Mouse (Mus musculus): ENCODE measurements around the gene Alk.

DNA sequence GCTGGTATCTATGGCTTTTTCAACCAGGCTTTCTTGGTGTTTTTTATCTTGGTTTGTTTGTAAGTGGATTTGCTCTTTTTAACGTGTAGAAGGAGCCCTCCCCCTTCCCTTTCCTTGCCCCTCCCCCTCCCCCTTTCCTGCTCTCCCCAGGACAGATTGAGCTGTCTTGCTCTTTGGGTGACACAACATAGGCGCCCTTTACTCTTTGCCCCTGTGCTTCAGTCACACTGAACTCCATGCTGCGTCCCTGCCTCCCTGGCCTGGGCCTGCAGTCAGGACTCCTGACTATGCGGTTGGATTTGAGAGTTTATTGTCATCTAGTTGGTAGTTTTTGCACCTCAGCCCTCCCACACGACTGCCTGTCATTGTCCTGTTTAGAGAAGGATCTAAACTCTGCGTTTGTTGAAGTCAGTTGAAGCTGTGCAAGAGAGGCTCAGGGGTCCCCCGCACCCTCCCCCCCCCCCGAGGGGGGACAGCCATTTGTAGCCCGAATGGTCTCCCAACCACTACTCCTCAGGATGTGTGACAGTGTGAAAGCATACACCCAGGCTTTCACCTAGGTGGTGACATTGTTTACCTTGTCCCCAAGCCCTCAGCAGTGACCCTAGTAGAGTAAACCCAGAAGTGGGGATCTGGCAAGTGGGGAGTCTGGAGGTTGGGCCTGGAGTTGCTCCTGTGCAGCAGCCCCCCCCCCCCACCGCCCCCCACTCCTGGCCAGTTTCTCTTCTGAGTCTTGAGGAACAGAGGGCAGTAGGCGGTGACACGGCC, 775.6 kb downstream of the Alk start:
- TF ChIP-seq CTCF (IDR thresholded peaks at IDR 0.05; ENCODE audit: borderline replicate concordance, insufficient read depth, low read length) (no peak), POLR2A (IDR thresholded peaks at IDR 0.05; ENCODE audit: low read depth, low read length) (no peak)
